Mouse (Mus musculus) left cerebral cortex, adult 2 months (tissue): ENCODE results near the gene Aif1. TPM values are rescaled to one million over a fixed set of nuclear protein-coding genes. Genes with fewer than 3 reads are reported as not detected.

Experiments
- DNase-seq, 2 experiments: peaks; one replicate each; pipeline ENCODE4 v3.0.0; 2021 to 2022; ENCODE audit warnings: low spot score in 2 of 2, mixed read lengths in 1 of 2; ENCODE audit errors: extremely low spot score in 1 of 2
- H3K27ac ChIP-seq: fragments of 200-600 bp; 2 replicates; pipeline ENCODE4 v1.8.1; 2022
- H3K4me3 ChIP-seq: fragments of 200-600 bp; 2 replicates; pipeline ENCODE4 v1.8.1; 2022
- CTCF ChIP-seq: fragments of 200-600 bp; IDR thresholded peaks from 2 replicates; pipeline ENCODE4 v1.8.1; 2022; ENCODE audit warnings: antibody characterized with exemption, mild to moderate bottlenecking, moderate library complexity
- intact Hi-C: fragments of 180-260 bp; cut with DNase I; formaldehyde crosslinking; loops from one replicate; pipeline ENCODE4 v1.15.1; 2025
- long read RNA-seq, 2 experiments: library from polyadenylated mRNA; stranded (forward); transcript quantifications; one replicate each; pipeline ENCODE4 v2.0.0; 2021; ENCODE audit warnings: borderline mapping rate in 2 of 2
- total RNA-seq, 2 experiments: library from RNA; stranded (reverse); gene quantifications; 2 replicates each; pipeline ENCODE4 v1.2.3; 2021

The Aif1 gene
- 10 to 100 TPM in 1 of 2 experiments, 1 to 10 TPM in 1; 8.0 to 14.4 TPM for total RNA-seq
- long read RNA-seq, experiment 1, partial matches to known transcripts: 0 of 5 reads
- long read RNA-seq, experiment 1, other reads (novel, unspliced or antisense): 1 of 5 reads
- long read RNA-seq, experiment 2: 0 reads

DNA sequence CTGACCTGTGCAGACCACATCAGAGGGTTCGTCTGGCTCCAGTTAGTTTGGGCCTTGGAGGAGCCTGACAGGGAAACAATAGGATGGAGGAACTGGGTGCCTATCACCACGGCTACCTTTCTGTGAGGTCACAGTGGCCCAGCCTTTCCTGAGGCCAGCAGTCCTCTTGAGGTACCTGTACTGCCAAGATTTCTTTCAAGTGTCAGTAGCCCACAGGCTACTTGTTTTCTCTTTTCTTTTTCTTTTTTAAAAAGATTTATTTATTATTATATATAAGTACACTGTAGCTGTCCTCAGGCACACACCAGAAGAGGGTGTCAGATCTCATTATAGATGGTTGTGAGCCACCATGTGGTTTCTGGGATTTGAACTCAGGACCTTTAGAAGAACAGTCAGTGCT, at the start of gene Aif1:
Gene Aif1 (minus strand): TSS at position 101 of the 400 bp plus-strand sequence.
- intact Hi-C loops: no loop called here
- TF ChIP-seq CTCF: no peak
- no peak for DNase-seq

DNA sequence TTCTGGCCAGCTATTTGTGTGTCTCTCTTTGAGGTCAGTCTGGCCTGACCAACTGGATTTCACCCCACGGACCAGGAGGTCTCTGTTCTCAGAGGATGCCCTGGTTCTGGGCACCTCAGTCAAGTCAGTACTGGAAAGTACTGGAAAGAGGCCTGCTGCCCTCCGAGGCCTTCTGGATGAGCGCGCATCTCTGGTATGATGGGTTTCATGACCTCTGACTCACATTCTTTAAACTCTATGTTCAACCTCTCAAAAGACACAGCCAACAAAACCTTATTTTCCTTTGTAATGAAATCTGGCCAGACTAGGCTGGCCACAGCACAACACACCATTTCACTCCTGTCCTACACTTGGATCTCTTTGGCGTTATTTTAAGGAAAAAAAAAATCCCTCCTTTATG, 49.6 kb upstream of the Aif1 start:
- no peak for TF ChIP-seq CTCF
- Histone ChIP-seq H3K27ac (no peak overlapping the region), H3K4me3 (no peak overlapping the region)
- intact Hi-C loops: no loop called here
- no peak for DNase-seq

More for the DNA sequence above, at the start of gene Aif1:
- H3K27ac ChIP-seq: no peak within 1 kb of the TSS
- H3K4me3 ChIP-seq: no peak within 1 kb of the TSS

DNA sequence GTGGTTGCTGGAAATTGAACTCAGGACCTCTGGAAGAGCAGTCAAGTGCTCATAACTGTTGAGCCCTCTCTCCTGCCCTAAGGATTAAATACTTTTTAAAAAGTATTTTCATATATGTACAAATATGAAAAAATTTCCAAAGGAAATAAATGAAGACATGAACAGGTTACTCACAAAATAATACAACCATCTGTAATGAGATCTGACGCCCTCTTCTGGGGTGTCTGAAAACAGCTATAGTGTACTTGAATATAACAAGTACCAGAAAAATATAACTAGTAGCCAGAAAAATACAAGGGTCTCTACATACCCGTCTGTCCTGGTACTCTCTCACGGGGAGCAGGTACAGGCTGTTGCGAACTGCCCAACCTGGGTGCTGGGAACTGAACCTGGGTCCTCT, 48.8 kb upstream of the Aif1 start:
- no peak overlapping the region for H3K4me3 ChIP-seq
- intact Hi-C loops: no loop called here
- no peak for DNase-seq
- H3K27ac ChIP-seq: no peak overlapping the region
- TF ChIP-seq CTCF: no peak; the same call in 1 of the 2 replicates

DNA sequence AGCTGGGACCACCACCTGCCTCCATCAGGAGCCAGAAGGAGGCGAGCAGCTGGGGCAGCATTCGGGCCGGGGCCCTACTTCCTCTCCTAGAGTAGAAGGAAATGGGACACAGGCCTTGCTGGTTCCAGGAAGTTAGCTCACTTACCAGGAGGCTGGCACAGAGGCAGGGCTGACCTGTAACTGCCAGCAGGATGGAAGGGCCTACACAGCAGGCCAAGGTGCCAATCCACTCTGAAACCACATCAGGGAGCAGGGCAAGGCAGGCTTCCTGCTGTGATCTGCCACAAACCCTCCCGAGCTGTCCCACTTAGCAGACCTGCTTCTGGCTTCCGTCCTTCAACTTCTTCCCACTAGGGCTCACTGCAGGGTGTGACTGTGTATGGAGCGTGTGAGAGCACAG, 46.4 kb upstream of the Aif1 start:
- intact Hi-C loops: no loop called here

DNA sequence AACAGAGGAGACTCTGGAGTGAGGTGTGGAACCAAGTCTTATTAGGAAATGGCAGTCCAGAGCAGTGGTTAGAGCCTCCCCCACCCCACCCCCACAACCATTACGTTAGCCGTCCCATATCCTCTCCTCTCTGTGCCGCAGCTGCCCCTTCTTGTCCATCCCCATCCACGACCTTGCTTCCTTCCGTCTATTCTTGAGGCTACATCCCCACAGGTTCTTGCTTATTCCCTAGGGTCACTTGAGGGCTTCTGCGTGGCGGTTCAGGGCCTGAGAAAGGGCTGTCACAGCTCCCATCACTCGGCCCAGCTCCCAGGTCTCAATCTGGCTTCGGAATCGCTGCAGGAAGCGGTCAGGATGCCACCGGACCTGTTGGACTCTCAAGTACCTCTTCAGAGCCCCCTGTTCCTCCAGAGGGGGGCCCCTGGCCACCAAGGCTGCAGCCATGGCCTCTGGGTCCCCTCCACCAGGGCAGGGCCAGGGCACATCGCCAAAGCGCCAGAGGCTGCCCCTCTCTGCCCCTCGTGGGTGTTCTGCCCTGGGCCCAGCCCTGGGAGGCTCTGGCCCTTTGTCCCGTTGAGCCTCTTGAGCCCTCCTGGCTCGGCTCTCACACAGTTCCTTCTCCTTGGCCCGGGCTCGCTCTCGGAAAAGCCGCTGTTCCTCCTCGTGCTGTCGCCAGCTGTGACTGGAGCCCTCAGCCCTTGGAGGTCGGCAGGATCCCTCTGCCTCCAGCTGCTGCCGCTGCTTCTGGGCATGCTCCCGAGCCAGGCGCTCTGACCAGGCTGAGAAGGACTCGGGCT, 44.5 kb upstream of the Aif1 start, which contains the start of gene Gm16181:
Gene Gm16181 (plus strand): TSS at position 679 of the 797 bp plus-strand sequence.
- intact Hi-C loops: no loop called here
- Histone ChIP-seq H3K27ac (0 out of 2 replicates have a peak within 1 kb of the TSS, but pooled peaks have one; percentile 4), H3K4me3 (no peak within 1 kb of the TSS)
- DNase-seq: no peak
- TF ChIP-seq CTCF: no peak

More for the DNA sequence above, 46.4 kb upstream of the Aif1 start:
- no peak for DNase-seq
- Histone ChIP-seq H3K4me3 (no peak overlapping the region), H3K27ac (no peak overlapping the region)
- no peak for TF ChIP-seq CTCF

DNA sequence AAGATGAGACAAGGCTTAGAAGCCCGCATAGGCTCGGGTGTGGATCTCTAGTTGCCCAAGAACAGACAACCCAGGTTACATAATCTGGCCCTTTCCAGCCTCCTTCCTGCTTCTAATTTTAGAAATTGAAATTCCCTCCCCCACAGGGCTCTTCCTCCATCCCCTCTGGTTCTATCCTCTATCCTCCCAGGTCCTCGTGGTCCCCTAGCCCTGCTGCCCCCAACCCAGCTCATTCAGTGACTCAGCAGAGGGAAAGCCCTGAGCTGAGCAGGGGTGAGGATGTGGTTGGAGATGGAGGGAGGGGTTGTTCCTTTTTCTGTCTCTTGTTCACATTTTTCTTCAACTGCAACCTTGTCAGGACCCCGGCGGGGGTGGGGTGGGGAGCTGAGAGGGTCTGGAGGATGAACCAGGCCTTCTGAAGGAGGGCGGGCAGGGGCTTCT, 43.8 kb upstream of the Aif1 start:
- TF ChIP-seq CTCF: no peak
- no peak overlapping the region for H3K4me3 ChIP-seq
- 0 out of 2 replicates have a peak overlapping the region, but pooled peaks have one; percentile 4 for H3K27ac ChIP-seq
- intact Hi-C loops: no loop called here
- DNase-seq: no peak

DNA sequence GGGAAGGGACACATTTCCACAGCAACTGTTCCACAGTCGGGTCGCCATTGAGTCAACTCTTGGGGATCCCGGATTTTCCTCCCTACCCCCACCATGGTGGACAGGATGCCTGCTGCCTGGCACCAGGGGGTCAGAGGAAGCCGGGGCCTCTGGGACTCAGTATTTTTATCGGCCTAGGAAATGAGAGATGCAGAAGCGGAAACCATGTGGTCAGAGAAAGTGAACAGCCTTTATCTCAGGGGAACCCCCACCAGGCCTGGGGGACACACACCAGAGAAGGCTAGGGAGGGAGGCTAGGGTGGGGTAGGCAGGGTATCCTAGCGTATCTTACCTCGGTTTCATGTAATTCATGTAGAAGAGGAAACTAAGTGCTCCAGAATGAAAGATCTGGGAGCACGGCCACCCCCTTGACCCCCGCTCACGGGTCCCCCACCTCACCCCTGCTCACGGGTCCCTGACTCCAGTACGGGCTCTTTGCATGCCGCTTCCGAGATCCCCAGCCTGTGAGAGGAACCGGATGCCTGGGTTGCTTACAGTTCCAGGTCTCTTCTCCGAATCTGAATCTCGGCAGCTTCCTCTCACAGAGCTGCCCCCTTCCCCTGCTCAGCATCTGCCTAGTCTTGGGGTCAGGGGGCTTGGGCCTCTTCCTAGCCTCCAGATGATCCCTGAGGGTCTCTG, 42.8 kb upstream of the Aif1 start:
- TF ChIP-seq CTCF: no peak
- Histone ChIP-seq H3K4me3 (no peak overlapping the region), H3K27ac (peak overlapping the region; percentile 7; the same call in 1 of the 2 replicates)
- intact Hi-C loops: no loop called here
- DNase-seq: no peak

DNA sequence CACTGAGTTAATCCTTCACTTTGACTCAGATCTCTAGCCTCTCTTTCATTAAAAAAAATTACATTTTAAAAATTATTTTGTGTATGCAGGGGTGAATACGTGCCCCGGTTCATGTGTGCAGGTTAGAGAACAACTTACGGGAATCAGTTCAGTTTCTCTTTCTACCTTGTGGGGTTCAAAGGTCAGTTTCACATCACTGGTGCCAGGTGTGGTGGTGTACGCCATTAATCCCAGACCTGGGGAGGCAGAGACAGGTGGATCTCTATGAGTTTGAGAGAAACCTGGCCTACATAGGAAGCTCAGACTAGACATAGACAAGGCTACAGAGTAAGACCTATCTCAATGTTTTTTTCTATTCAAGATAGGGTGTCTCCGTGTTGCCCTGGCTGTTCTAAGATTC, 37.2 kb upstream of the Aif1 start:
- no peak overlapping the region for H3K4me3 ChIP-seq
- H3K27ac ChIP-seq: no peak overlapping the region
- intact Hi-C loops: no loop called here
- DNase-seq: no peak
- TF ChIP-seq CTCF: no peak

DNA sequence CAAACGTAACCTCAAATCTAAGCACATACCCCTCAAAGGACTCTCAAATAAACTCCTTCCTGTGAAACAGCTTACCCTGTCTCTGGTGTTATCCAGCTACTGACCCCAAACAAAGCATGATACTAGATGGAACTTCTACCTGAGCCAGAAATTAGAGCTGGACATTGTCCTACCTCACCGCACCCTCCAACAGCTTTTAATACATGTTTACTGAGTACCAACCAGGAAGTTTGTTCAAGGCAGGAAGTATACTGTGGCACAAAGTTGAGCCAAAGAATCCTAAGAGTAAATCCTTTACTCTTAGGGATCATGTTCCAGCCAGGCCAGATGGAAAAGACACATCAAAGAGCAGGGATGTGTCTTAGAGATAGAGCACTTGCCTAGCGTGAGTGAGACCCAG, 34.7 kb upstream of the Aif1 start:
- no peak for DNase-seq
- intact Hi-C loops: no loop called here
- TF ChIP-seq CTCF: no peak
- H3K27ac ChIP-seq: no peak overlapping the region
- no peak overlapping the region for H3K4me3 ChIP-seq

DNA sequence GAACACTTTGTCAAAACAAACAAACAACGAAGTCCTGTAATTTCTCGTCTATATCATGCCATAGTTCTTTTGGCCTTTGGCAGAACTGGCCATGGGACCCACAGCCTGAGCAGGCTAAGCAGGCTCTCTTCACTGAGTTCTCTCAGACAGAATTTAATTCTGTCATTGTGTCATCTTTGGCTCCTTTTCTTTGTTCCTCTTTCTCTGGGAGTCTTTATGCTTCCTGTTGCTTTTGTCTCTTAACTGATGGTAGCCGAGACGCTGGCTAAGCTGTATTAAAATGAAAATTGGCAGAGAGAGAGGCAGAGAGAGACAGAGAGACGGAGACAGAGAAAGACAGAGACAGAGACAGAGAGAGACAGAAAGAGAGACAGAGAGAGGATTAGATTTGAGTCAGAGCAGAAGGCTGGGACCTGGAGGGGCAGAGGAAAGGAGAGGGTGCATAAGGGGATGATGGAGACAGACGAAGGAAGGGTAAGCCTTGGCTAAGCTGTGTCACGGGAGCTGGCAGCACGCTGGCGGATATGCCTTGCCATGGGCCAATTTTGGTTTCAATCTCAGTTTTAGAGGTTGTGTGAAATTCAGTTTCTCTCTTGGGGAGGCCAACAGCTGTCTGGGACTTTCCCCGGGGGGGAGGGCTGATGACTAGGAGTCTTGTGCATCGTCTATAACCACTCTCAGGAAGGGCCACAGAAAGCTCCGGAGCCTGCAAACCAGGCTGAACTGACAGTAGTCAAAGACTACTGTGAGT, 34.1 kb upstream of the Aif1 start:
- intact Hi-C loops: no loop called here
- H3K4me3 ChIP-seq: no peak overlapping the region

DNA sequence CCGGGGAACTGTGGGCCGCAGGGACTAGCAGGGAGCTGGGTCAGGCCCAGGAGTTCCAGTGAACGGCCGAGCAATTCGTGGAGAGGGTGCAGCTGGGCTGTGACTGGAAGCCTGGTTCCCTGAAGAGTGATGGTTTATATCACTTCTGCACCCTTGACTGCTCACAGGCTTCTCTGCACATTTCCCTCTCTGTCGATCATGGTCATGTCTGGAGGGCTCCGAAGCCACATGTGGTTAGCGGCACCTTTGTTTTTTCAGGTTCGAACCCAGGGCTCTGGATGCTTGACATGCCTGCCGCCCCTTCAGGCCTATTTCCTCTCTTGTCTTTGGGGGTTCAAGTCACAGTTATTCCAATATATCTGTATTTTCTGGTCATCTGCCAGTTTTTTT, 29.5 kb upstream of the Aif1 start:
- H3K27ac ChIP-seq: no peak overlapping the region
- no peak for TF ChIP-seq CTCF
- no peak for DNase-seq
- intact Hi-C loops: no loop called here
- H3K4me3 ChIP-seq: no peak overlapping the region

More for the DNA sequence above, 34.1 kb upstream of the Aif1 start:
- DNase-seq: no peak
- no peak for TF ChIP-seq CTCF
- no peak overlapping the region for H3K27ac ChIP-seq
